37 mouse cellular contexts compared by ENCODE assay signal in genomic region chr3:35133477-35133876, GRCm38 (mm10).
DNase-seq lines count a peak whose midpoint lies in the region; ATAC-seq and TF ChIP-seq lines count a peak whose summit lies in the region.
"Had no signal": no experiment of that assay in that cellular context is flagged by ENCODE, and none has a peak within 500 bp of the region (broad histone marks: within the 10 kb centered on the region; RNA-seq: fewer than 3 reads in every experiment).

No protein-coding gene starts in this region.

- TF ChIP-seq EP300 in liver, postnatal 0 days (IDR thresholded peaks at IDR 0.05; ENCODE audit: low read depth), result no peak

- no peaks in the 10 kb centered on the region for H3K9me3 ChIP-seq in stomach, embryonic 14.5 days (ENCODE audit: control insufficient read depth, low read depth, low read length)
- H3K9me3 ChIP-seq in liver, postnatal 0 days (ENCODE audit: low read length), result no peaks in the 10 kb centered on the region
- H3K9me3 ChIP-seq: forebrain, embryonic 12.5 days; heart, embryonic 10.5 days; heart, embryonic 15.5 days; hindbrain, embryonic 12.5 days; kidney, embryonic 15.5 days; limb, embryonic 10.5 days; limb, embryonic 15.5 days; liver, embryonic 13.5 days; midbrain, embryonic 10.5 days; midbrain, embryonic 15.5 days had no signal

- TF ChIP-seq CTCF in liver, postnatal 0 days (IDR thresholded peaks at IDR 0.05; ENCODE audit: low read depth), result no peak

- H3K4me2 ChIP-seq in stomach, embryonic 14.5 days (replicated peaks; ENCODE audit: low read depth, low read length), result no peak overlapping the region
- no peak overlapping the region for H3K4me2 ChIP-seq in liver, postnatal 0 days (ENCODE audit: low read depth, low read length)
- H3K4me2 ChIP-seq: forebrain, embryonic 12.5 days; heart, embryonic 15.5 days; hindbrain, embryonic 12.5 days; kidney, embryonic 15.5 days; limb, embryonic 15.5 days; liver, embryonic 13.5 days; midbrain, embryonic 15.5 days had no signal

- H3K9ac ChIP-seq in stomach, embryonic 14.5 days (replicated peaks; ENCODE audit: low read depth, low read length), result no peak overlapping the region
- no peak overlapping the region for H3K9ac ChIP-seq in liver, postnatal 0 days (replicated peaks)
- H3K9ac ChIP-seq: forebrain, embryonic 12.5 days; forebrain, postnatal 0 days; heart, embryonic 15.5 days; hindbrain, embryonic 12.5 days; kidney, embryonic 15.5 days; limb, embryonic 15.5 days; liver, embryonic 13.5 days; midbrain, embryonic 15.5 days had no signal

- no peaks in the 10 kb centered on the region for H3K4me1 ChIP-seq in stomach, embryonic 14.5 days (ENCODE audit: control insufficient read depth, insufficient read depth, low read length)
- no peaks in the 10 kb centered on the region for H3K4me1 ChIP-seq in liver, postnatal 0 days (ENCODE audit: insufficient read depth)
- H3K4me1 ChIP-seq: forebrain, embryonic 12.5 days; heart, embryonic 10.5 days; heart, embryonic 15.5 days; hindbrain, embryonic 12.5 days; kidney, embryonic 15.5 days; limb, embryonic 10.5 days; limb, embryonic 15.5 days; liver, embryonic 13.5 days; midbrain, embryonic 10.5 days; midbrain, embryonic 15.5 days had no signal

- no peak overlapping the region for H3K27ac ChIP-seq in stomach, embryonic 14.5 days (ENCODE audit: low read length)
- no peak overlapping the region for H3K27ac ChIP-seq in liver, postnatal 0 days (ENCODE audit: low read depth)
- H3K27ac ChIP-seq: forebrain, embryonic 12.5 days; heart, embryonic 10.5 days; heart, embryonic 15.5 days; hindbrain, embryonic 12.5 days; hindbrain, postnatal 0 days; kidney, embryonic 15.5 days; layer of hippocampus, adult 2 months; limb, embryonic 10.5 days; limb, embryonic 15.5 days; liver, embryonic 13.5 days; midbrain, embryonic 10.5 days; midbrain, embryonic 15.5 days had no signal

- peak; percentile 3 for DNase-seq in urinary bladder, postnatal 25 days (ENCODE audit: low spot score)
- no peak for DNase-seq in urinary bladder, postnatal 10 days (ENCODE audit: low spot score)
- DNase-seq in ZHBTc4 (ENCODE audit: low read depth, low spot score), result peak; percentile 30
- DNase-seq in adrenal gland, postnatal 10 days, result no peak
- DNase-seq in left cerebral cortex, adult 8-10 months (ENCODE audit: low spot score in 2 of 2), result no peak
- no peak for DNase-seq in liver, postnatal 0 days
- DNase-seq: adrenal gland, postnatal 36 days; B cell, adult 2 months; cerebellum, adult 2 months; cerebellum, postnatal 14 days; forebrain, postnatal 0 days; gastrocnemius, postnatal 10 days; kidney, adult 11 months; kidney, postnatal 25 days; layer of hippocampus, postnatal 36 days; liver, embryonic 13.5 days; lung, adult 2 months; lung, postnatal 14 days; right cerebral cortex, adult 18-20 months; right cerebral cortex, postnatal 4 days; thymus, adult 18-20 months; thymus, postnatal 25 days had no signal

- peak; percentile 75 for ATAC-seq in stomach, embryonic 14.5 days (ENCODE audit: insufficient number of reproducible peaks, insufficient read depth, low FRiP score, low read depth)
- no peak for ATAC-seq in liver, postnatal 0 days
- ATAC-seq: forebrain, postnatal 0 days; hindbrain, postnatal 0 days; midbrain, embryonic 15.5 days; Patski had no signal

- no peaks in the 10 kb centered on the region for H3K36me3 ChIP-seq in stomach, embryonic 14.5 days (ENCODE audit: control insufficient read depth, insufficient read depth, low read length)
- no peaks in the 10 kb centered on the region for H3K36me3 ChIP-seq in liver, postnatal 0 days (replicated peaks; ENCODE audit: insufficient read depth, low read length)
- H3K36me3 ChIP-seq: forebrain, embryonic 12.5 days; heart, embryonic 10.5 days; heart, embryonic 15.5 days; hindbrain, embryonic 12.5 days; kidney, embryonic 15.5 days; limb, embryonic 10.5 days; limb, embryonic 15.5 days; liver, embryonic 13.5 days; midbrain, embryonic 10.5 days; midbrain, embryonic 15.5 days had no signal

- H3K27me3 ChIP-seq in stomach, embryonic 14.5 days (ENCODE audit: control insufficient read depth, insufficient read depth, low read length), result no peaks in the 10 kb centered on the region
- H3K27me3 ChIP-seq in liver, postnatal 0 days (ENCODE audit: insufficient read depth, low read length), result no peaks in the 10 kb centered on the region
- H3K27me3 ChIP-seq: CH12.LX; forebrain, embryonic 12.5 days; heart, embryonic 15.5 days; hindbrain, embryonic 12.5 days; kidney, embryonic 15.5 days; limb, embryonic 15.5 days; liver, embryonic 13.5 days; midbrain, embryonic 15.5 days had no signal

- 81% methylated on average over 3 of the region's 3 CpGs for WGBS in stomach, embryonic 14.5 days
- 69% methylated on average over 3 of the region's 3 CpGs for WGBS in liver, postnatal 0 days (ENCODE audit: insufficient replicate concordance)

- H3K4me3 ChIP-seq in stomach, embryonic 14.5 days (ENCODE audit: low read depth, low read length), result no peak overlapping the region
- no peak overlapping the region for H3K4me3 ChIP-seq in liver, postnatal 0 days (ENCODE audit: low read depth, low read length)
- H3K4me3 ChIP-seq: erythroblast, embryonic 14.5 days; forebrain, embryonic 12.5 days; heart, embryonic 10.5 days; heart, embryonic 15.5 days; hindbrain, embryonic 12.5 days; kidney, embryonic 15.5 days; layer of hippocampus, adult 2 months; limb, embryonic 10.5 days; limb, embryonic 15.5 days; liver, embryonic 13.5 days; midbrain, embryonic 10.5 days; midbrain, embryonic 15.5 days had no signal

Comparison
In these comparisons a context has a peak if more than half of its experiments do, and no peak if none do; other contexts are left out.
1. DNase-seq: peak in urinary bladder, postnatal 25 days (single experiment) and ZHBTc4 (single experiment); none in urinary bladder, postnatal 10 days (single experiment), adrenal gland, postnatal 10 days (single experiment), left cerebral cortex, adult 8-10 months (0 of 2) and liver, postnatal 0 days (single experiment).